Mouse (Mus musculus) forebrain, embryonic 12.5 days (tissue): ENCODE measurements around the gene Bmf. TPM values are rescaled to one million over a fixed set of nuclear protein-coding genes. Genes with fewer than 3 reads are reported as not detected.
A peak's percentile ranks its signal among the peaks of the same experiment; 100 is the strongest.

ENCODE experiments used
- ATAC-seq: fragments of 200-750 bp; cut with Nextera tagmentation; 2 replicates; pipeline ENCODE4 v1.8.0; 2017; ENCODE audit warnings: moderate TSS enrichment; ENCODE audit not compliant: low FRiP score
- H3K27ac ChIP-seq: fragments of 300-500 bp; sonication (generic); 2 replicates; pipeline ENCODE4 v1.5.1; 2016; ENCODE audit warnings: mild to moderate bottlenecking
- H3K27me3 ChIP-seq: fragments of 300-500 bp; sonication (generic); 2 replicates; pipeline ENCODE4 v1.6.1; 2016; ENCODE audit warnings: mild to moderate bottlenecking
- H3K36me3 ChIP-seq: fragments of 300-500 bp; sonication (generic); replicated peaks from 2 replicates; pipeline ENCODE4 v1.6.1; 2016; ENCODE audit warnings: mild to moderate bottlenecking
- H3K4me1 ChIP-seq: fragments of 300-500 bp; sonication (generic); 2 replicates; pipeline ENCODE4 v1.6.1; 2016
- H3K4me2 ChIP-seq: fragments of 300-500 bp; sonication (generic); 2 replicates; pipeline ENCODE4 v1.6.1; 2016; ENCODE audit warnings: mild to moderate bottlenecking, moderate library complexity
- H3K4me3 ChIP-seq: fragments of 300-500 bp; sonication (generic); replicated peaks from 2 replicates; pipeline ENCODE4 v1.5.1; 2016; ENCODE audit warnings: mild to moderate bottlenecking
- H3K9ac ChIP-seq: fragments of 300-500 bp; sonication (generic); 2 replicates; pipeline ENCODE4 v1.6.1; 2016; ENCODE audit warnings: mild to moderate bottlenecking
- H3K9me3 ChIP-seq: fragments of 300-500 bp; sonication (generic); 2 replicates; pipeline ENCODE4 v1.6.1; 2016
- WGBS: fragments of 180-500 bp; shearing (Covaris S2); methylation state at CpG from one replicate; pipeline ENCODE4 v1.1.7; 2016; 5-methylcytosine and 5-hydroxymethylcytosine counted together
- polyA plus RNA-seq: library from polyadenylated mRNA; unstranded; fragments of >200 nt; fragmentation: Nextera tagmentation; extraction: Ambion mirVana; gene quantifications from 2 replicates; pipeline ENCODE4 v1.2.1, GENCODE M21; 2016

The Bmf gene
- 2.2 and 3.0 TPM in 2 replicates for polyA plus RNA-seq

GRCm38 (mm10) chr2:118549507-118550473 lies at the start of gene Bmf:
Gene Bmf (minus strand): TSS chr2:118549687.
- Histone ChIP-seq H3K27ac (peak within 1 kb of the TSS; percentile 71), H3K4me1 (peaks cover 51% of the 10 kb centered on the region), H3K27me3 (peaks cover 36% of the 10 kb centered on the region), H3K4me2 (peak within 1 kb of the TSS; percentile 89), H3K9ac (peak within 1 kb of the TSS; percentile 77), H3K9me3 (no peaks in the 10 kb centered on the region), H3K36me3 (no peaks in the 10 kb centered on the region), H3K4me3 (peak within 1 kb of the TSS; percentile 76)
- WGBS: 2% methylated on average over 45 of the region's 45 CpGs
- peak; percentile 91 for ATAC-seq

- Histone ChIP-seq H3K9me3 (no peaks in the 10 kb centered on the region), H3K36me3 (peaks cover 36% of the 10 kb centered on the region), H3K27ac (no peak overlapping the region), H3K4me2 (peak overlapping the region; percentile 70), H3K4me1 (peaks cover 26% of the 10 kb centered on the region), H3K4me3 (peak overlapping the region; percentile 70), H3K9ac (peak overlapping the region; percentile 76), H3K27me3 (no peaks in the 10 kb centered on the region)
- ATAC-seq: no peak
- WGBS: 44% methylated on average over 5 of the region's 5 CpGs
Observed at GRCm38 (mm10) chr2:118599087-118599486, 49.6 kb upstream of the Bmf start.

GRCm38 (mm10) chr2:118597673-118598568 lies 48.4 kb upstream of the Bmf start, which contains the start of gene Bub1b:
Gene Bub1b (plus strand): TSS chr2:118598211.
- peaks cover 25% of the 10 kb centered on the region for H3K36me3 ChIP-seq
- peak within 1 kb of the TSS; percentile 70 for H3K4me3 ChIP-seq
- 6% methylated on average over 41 of the region's 41 CpGs for WGBS
- peak within 1 kb of the TSS; percentile 76 for H3K9ac ChIP-seq
- no peak within 1 kb of the TSS for H3K27ac ChIP-seq
- no peaks in the 10 kb centered on the region for H3K9me3 ChIP-seq
- H3K4me1 ChIP-seq: peaks cover 26% of the 10 kb centered on the region
- H3K4me2 ChIP-seq: peak within 1 kb of the TSS; percentile 70
- ATAC-seq: peak; percentile 98
- no peaks in the 10 kb centered on the region for H3K27me3 ChIP-seq

- WGBS: 89% methylated on average over 4 of the region's 4 CpGs
- H3K27ac ChIP-seq: no peak overlapping the region
Observed at GRCm38 (mm10) chr2:118591083-118591482, 41.6 kb upstream of the Bmf start.

GRCm38 (mm10) chr2:118587686-118588085 lies 38.2 kb upstream of the Bmf start:
- H3K9ac ChIP-seq: no peak overlapping the region
- H3K9me3 ChIP-seq: no peaks in the 10 kb centered on the region
- ATAC-seq: no peak
- H3K27me3 ChIP-seq: no peaks in the 10 kb centered on the region
- H3K36me3 ChIP-seq: no peaks in the 10 kb centered on the region
- H3K4me1 ChIP-seq: no peaks in the 10 kb centered on the region
- WGBS: 62% methylated on average over 3 of the region's 3 CpGs
- H3K27ac ChIP-seq: no peak overlapping the region
- no peak overlapping the region for H3K4me3 ChIP-seq
- H3K4me2 ChIP-seq: no peak overlapping the region

More at GRCm38 (mm10) chr2:118591083-118591482, 41.6 kb upstream of the Bmf start:
- Histone ChIP-seq H3K4me2 (no peak overlapping the region), H3K27me3 (no peaks in the 10 kb centered on the region), H3K4me1 (no peaks in the 10 kb centered on the region), H3K9me3 (no peaks in the 10 kb centered on the region), H3K36me3 (no peaks in the 10 kb centered on the region), H3K4me3 (no peak overlapping the region), H3K9ac (no peak overlapping the region)
- no peak for ATAC-seq

GRCm38 (mm10) chr2:118586013-118586412 lies 36.5 kb upstream of the Bmf start:
- Histone ChIP-seq H3K9me3 (no peaks in the 10 kb centered on the region), H3K27ac (no peak overlapping the region), H3K36me3 (no peaks in the 10 kb centered on the region), H3K4me1 (no peaks in the 10 kb centered on the region), H3K27me3 (no peaks in the 10 kb centered on the region), H3K4me2 (no peak overlapping the region), H3K9ac (no peak overlapping the region), H3K4me3 (no peak overlapping the region)
- 87% methylated on average over 5 of the region's 5 CpGs for WGBS
- ATAC-seq: no peak

GRCm38 (mm10) chr2:118573135-118573534 lies 23.6 kb upstream of the Bmf start:
- Histone ChIP-seq H3K4me2 (no peak overlapping the region), H3K27me3 (no peaks in the 10 kb centered on the region), H3K4me1 (no peaks in the 10 kb centered on the region), H3K9me3 (no peaks in the 10 kb centered on the region), H3K36me3 (no peaks in the 10 kb centered on the region), H3K9ac (no peak overlapping the region), H3K4me3 (no peak overlapping the region), H3K27ac (no peak overlapping the region)
- ATAC-seq: no peak
- WGBS: 88% methylated on average over 3 of the region's 3 CpGs

- Histone ChIP-seq H3K4me3 (no peak overlapping the region), H3K9me3 (no peaks in the 10 kb centered on the region), H3K27ac (no peak overlapping the region), H3K4me2 (no peak overlapping the region), H3K36me3 (no peaks in the 10 kb centered on the region), H3K9ac (no peak overlapping the region), H3K27me3 (no peaks in the 10 kb centered on the region), H3K4me1 (no peaks in the 10 kb centered on the region)
- 55% methylated on average over 9 of the region's 9 CpGs for WGBS
- no peak for ATAC-seq
Observed at GRCm38 (mm10) chr2:118572183-118572836, 22.8 kb upstream of the Bmf start.

- Histone ChIP-seq H3K36me3 (no peaks in the 10 kb centered on the region), H3K27ac (no peak overlapping the region), H3K4me1 (no peaks in the 10 kb centered on the region), H3K4me3 (no peak overlapping the region), H3K4me2 (no peak overlapping the region), H3K9ac (no peak overlapping the region), H3K9me3 (no peaks in the 10 kb centered on the region), H3K27me3 (no peaks in the 10 kb centered on the region)
- no peak for ATAC-seq
- WGBS: 98% methylated on average over 2 of the region's 2 CpGs
Observed at GRCm38 (mm10) chr2:118570939-118571338, 21.5 kb upstream of the Bmf start.

- no peak for ATAC-seq
Observed at GRCm38 (mm10) chr2:118567179-118567578, 17.7 kb upstream of the Bmf start.

GRCm38 (mm10) chr2:118562431-118562830 lies 12.9 kb upstream of the Bmf start:
- H3K4me1 ChIP-seq: no peaks in the 10 kb centered on the region
- 90% methylated on average over 3 of the region's 3 CpGs for WGBS
- ATAC-seq: no peak

More at GRCm38 (mm10) chr2:118567179-118567578, 17.7 kb upstream of the Bmf start:
- Histone ChIP-seq H3K9ac (no peak overlapping the region), H3K27ac (no peak overlapping the region), H3K4me2 (no peak overlapping the region), H3K4me3 (no peak overlapping the region), H3K9me3 (no peaks in the 10 kb centered on the region), H3K4me1 (no peaks in the 10 kb centered on the region), H3K27me3 (no peaks in the 10 kb centered on the region), H3K36me3 (no peaks in the 10 kb centered on the region)
- 93% methylated on average over 8 of the region's 8 CpGs for WGBS

GRCm38 (mm10) chr2:118562015-118562414 lies 12.5 kb upstream of the Bmf start:
- no peak overlapping the region for H3K4me3 ChIP-seq
- no peaks in the 10 kb centered on the region for H3K36me3 ChIP-seq
- ATAC-seq: no peak
- no peaks in the 10 kb centered on the region for H3K9me3 ChIP-seq
- H3K4me2 ChIP-seq: no peak overlapping the region
- no peak overlapping the region for H3K27ac ChIP-seq
- H3K9ac ChIP-seq: no peak overlapping the region
- WGBS: 85% methylated on average over 4 of the region's 4 CpGs
- H3K27me3 ChIP-seq: no peaks in the 10 kb centered on the region
- H3K4me1 ChIP-seq: no peaks in the 10 kb centered on the region

More at GRCm38 (mm10) chr2:118562431-118562830, 12.9 kb upstream of the Bmf start:
- Histone ChIP-seq H3K36me3 (no peaks in the 10 kb centered on the region), H3K4me2 (no peak overlapping the region), H3K4me3 (no peak overlapping the region), H3K27ac (no peak overlapping the region), H3K9ac (no peak overlapping the region), H3K9me3 (no peaks in the 10 kb centered on the region), H3K27me3 (no peaks in the 10 kb centered on the region)
